Mouse (Mus musculus) liver, embryonic 14.5 days (tissue): ENCODE measurements around the gene Ube2r2. TPM values are rescaled to one million over a fixed set of nuclear protein-coding genes. Genes with fewer than 3 reads are reported as not detected.

Experiments used
- ATAC-seq: fragments of 200-750 bp; cut with Nextera tagmentation; 2 replicates; pipeline ENCODE4 v1.8.0; 2017; ENCODE audit warnings: moderate number of reproducible peaks, mild to moderate bottlenecking, moderate library complexity; ENCODE audit not compliant: insufficient read depth
- DNase-seq, 3 experiments: peaks; one replicate each; pipeline ENCODE4 v3.0.0-alpha.2; 2012 to 2013; ENCODE audit warnings: low read depth in 3 of 3, low spot score in 3 of 3
- H3K27ac ChIP-seq: fragments of 300-500 bp; sonication (generic); 2 replicates; pipeline ENCODE4 v1.5.1; 2014; ENCODE audit warnings: moderate library complexity, mild to moderate bottlenecking, control low read depth, inconsistent platforms
- H3K27me3 ChIP-seq: fragments of 300-500 bp; sonication (generic); 2 replicates; pipeline ENCODE4 v1.6.1; 2014; ENCODE audit warnings: mild to moderate bottlenecking, low read length, moderate library complexity; ENCODE audit not compliant: control insufficient read depth, insufficient read depth
- H3K36me3 ChIP-seq: fragments of 300-500 bp; sonication (generic); replicated peaks from 2 replicates; pipeline ENCODE4 v1.6.1; 2014; ENCODE audit warnings: low read depth; ENCODE audit not compliant: control insufficient read depth, insufficient read depth
- H3K4me1 ChIP-seq, 2 experiments: fragments of 200-500 bp in 1 of 2; fragments of 300-500 bp in 1 of 2; sonication (generic) in 1 of 2; replicated peaks; 2 replicates each; pipeline ENCODE4 v1.6.1; 2012 to 2014; ENCODE audit warnings: antibody characterized with exemption in 1 of 2, inconsistent platforms in 1 of 2, low read length in 1 of 2; ENCODE audit not compliant: control insufficient read depth in 2 of 2, insufficient read depth in 2 of 2
- H3K4me2 ChIP-seq: fragments of 300-500 bp; sonication (generic); 2 replicates; pipeline ENCODE4 v1.6.1; 2014; ENCODE audit warnings: low read depth, mild to moderate bottlenecking, control low read depth, moderate library complexity
- H3K4me3 ChIP-seq, 2 experiments: fragments of 200-500 bp in 1 of 2; fragments of 300-500 bp in 1 of 2; sonication (generic) in 1 of 2; 2 replicates each; pipeline ENCODE4 v1.5.1; 2012 to 2014; ENCODE audit warnings: low read depth in 2 of 2, low read length in 2 of 2, mild to moderate bottlenecking in 2 of 2, control low read depth in 1 of 2, inconsistent platforms in 1 of 2, moderate library complexity in 1 of 2; ENCODE audit not compliant: insufficient read depth in 1 of 2
- H3K9ac ChIP-seq: fragments of 300-500 bp; sonication (generic); replicated peaks from 2 replicates; pipeline ENCODE4 v1.6.1; 2014; ENCODE audit warnings: mild to moderate bottlenecking, control low read depth, moderate library complexity
- H3K9me3 ChIP-seq: fragments of 300-500 bp; sonication (generic); 2 replicates; pipeline ENCODE4 v1.6.1; 2016; ENCODE audit warnings: low read length, mixed read lengths; ENCODE audit not compliant: control insufficient read depth
- CTCF ChIP-seq: IDR thresholded peaks from 2 replicates; pipeline ENCODE4 v1.5.1; 2016; ENCODE audit warnings: antibody characterized with exemption, low read depth, control low read depth
- EP300 ChIP-seq: IDR thresholded peaks from 2 replicates; pipeline ENCODE4 v1.6.1; 2016; ENCODE audit warnings: antibody characterized with exemption, low read depth
- WGBS: fragments of 180-500 bp; shearing (Covaris S2); extraction: QIAGEN DNeasy Blood & Tissue Kit; methylation state at CpG from one replicate; pipeline ENCODE4 v1.1.7; 2014; ENCODE audit not compliant: insufficient replicate concordance; 5-methylcytosine and 5-hydroxymethylcytosine counted together
- polyA plus RNA-seq, 2 experiments: library from polyadenylated mRNA; depleted of rRNA in 1 of 2; stranded (reverse) in 1 of 2; unstranded in 1 of 2; fragments of >200 nt; fragmentation: Nextera tagmentation in 1 of 2; extraction: Ambion mirVana in 1 of 2; gene quantifications; 2 replicates each; pipeline versions ENCODE4 v1.2.1 to v1.2.3; 2012 to 2014

Gene Ube2r2
- polyA plus RNA-seq, 2 experiments, result 31.9 to 44.4 TPM

DNA sequence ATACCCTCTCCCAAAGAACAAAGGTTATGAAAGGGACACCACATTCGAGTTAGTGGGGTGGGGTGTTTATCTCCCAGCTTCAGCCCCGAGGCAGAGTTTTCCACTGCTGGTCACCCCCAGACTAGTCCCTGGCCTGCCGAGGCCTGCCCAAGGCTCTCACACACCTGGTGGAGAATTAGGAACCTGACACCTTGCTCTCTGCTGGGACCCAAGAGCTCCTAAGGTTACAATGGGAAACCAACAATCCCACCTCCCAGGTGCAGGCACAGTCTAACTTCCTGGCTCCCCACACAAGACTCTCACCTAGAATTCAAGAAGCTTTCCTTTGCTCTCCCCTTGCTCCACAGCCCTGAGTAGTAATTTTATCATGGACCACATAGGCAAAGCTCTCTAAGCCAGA is 18.7 kb upstream of the Ube2r2 start:
- peaks cover 17% of the 10 kb centered on the region for H3K36me3 ChIP-seq
- no peak for DNase-seq
- no peak overlapping the region for H3K4me2 ChIP-seq
- no peaks in the 10 kb centered on the region for H3K27me3 ChIP-seq
- H3K27ac ChIP-seq, result no peak overlapping the region
- no peak overlapping the region for H3K9ac ChIP-seq
- 68% methylated on average over 3 of the region's 3 CpGs for WGBS
- H3K9me3 ChIP-seq, result no peaks in the 10 kb centered on the region
- no peak overlapping the region for H3K4me3 ChIP-seq
- no peaks in the 10 kb centered on the region for H3K4me1 ChIP-seq
- TF ChIP-seq EP300 (no peak), CTCF (no peak)
- ATAC-seq, result no peak

GRCm38 (mm10) chr4:41118706-41119292 is 16.7 kb upstream of the Ube2r2 start:
- Histone ChIP-seq H3K4me2 (no peak overlapping the region), H3K27me3 (no peaks in the 10 kb centered on the region), H3K27ac (no peak overlapping the region), H3K9ac (no peak overlapping the region), H3K36me3 (peaks cover 17% of the 10 kb centered on the region), H3K4me1 (peaks cover 4 to 6% of the 10 kb centered on the region in 2 experiments; a peak in 3 of 4 replicates), H3K4me3 (no peak overlapping the region), H3K9me3 (no peaks in the 10 kb centered on the region)
- TF ChIP-seq EP300 (no peak), CTCF (peak; percentile 99)
- DNase-seq (no peak), ATAC-seq (peak; percentile 34; the same call in 1 of the 2 replicates)
- WGBS, result 65% methylated on average over 11 of the region's 11 CpGs

- H3K9me3 ChIP-seq, result no peaks in the 10 kb centered on the region
- H3K4me1 ChIP-seq, result peaks cover 4 to 6% of the 10 kb centered on the region in 2 experiments; a peak in 3 of 4 replicates
- TF ChIP-seq CTCF, result no peak
- no peak for TF ChIP-seq EP300
- under 1% methylated on average over 28 of the region's 29 CpGs for WGBS
- H3K4me3 ChIP-seq, result peak within 1 kb of the TSS; percentile 68 to 80
- peak within 1 kb of the TSS; percentile 27; the same call in 1 of the 2 replicates for H3K27ac ChIP-seq
- H3K27me3 ChIP-seq, result no peaks in the 10 kb centered on the region
- ATAC-seq (peak; percentile 99), DNase-seq (peak; percentile 99)
- peaks cover 2% of the 10 kb centered on the region for H3K36me3 ChIP-seq
- H3K9ac ChIP-seq, result peak within 1 kb of the TSS; percentile 57
- peak within 1 kb of the TSS; percentile 82 for H3K4me2 ChIP-seq
Measured at GRCm38 (mm10) chr4:41124180-41124951, 11.2 kb upstream of the Ube2r2 start, which contains the start of gene Nol6. TSS of gene Nol6 (minus strand) at chr4:41124455.

DNA sequence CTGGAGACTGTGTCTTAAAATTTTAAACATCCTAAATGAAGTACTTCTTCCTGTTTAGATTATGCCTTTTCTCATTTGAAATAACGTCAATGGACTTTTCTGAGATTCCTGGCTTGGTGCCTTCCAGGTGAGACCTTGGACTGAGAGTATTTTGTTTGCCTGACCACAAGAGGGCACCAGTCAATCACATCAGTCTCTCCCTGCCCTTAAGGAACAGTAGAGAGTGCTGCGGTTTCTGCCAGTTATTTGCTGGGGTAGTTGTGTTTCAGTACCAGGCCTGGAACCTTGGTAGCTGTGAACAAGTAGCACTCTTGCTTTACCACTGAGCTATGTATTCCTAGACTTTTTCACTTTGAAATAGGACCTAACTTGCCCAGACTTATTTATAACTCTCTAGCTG is 6.1 kb upstream of the Ube2r2 start:
- TF ChIP-seq CTCF (peak; percentile 94), EP300 (no peak)
- peak overlapping the region in 1 of 2 experiments; percentile 28; a peak in 2 of 4 replicates for H3K4me3 ChIP-seq
- peak; percentile 86 for ATAC-seq
- no peaks in the 10 kb centered on the region for H3K36me3 ChIP-seq
- DNase-seq, result peak; percentile 75 to 78 (median 78)
- H3K27me3 ChIP-seq, result no peaks in the 10 kb centered on the region
- peak overlapping the region; percentile 95 for H3K27ac ChIP-seq
- peak overlapping the region; percentile 74 for H3K4me2 ChIP-seq
- H3K9me3 ChIP-seq, result no peaks in the 10 kb centered on the region
- WGBS, result 2% methylated on average over 2 of the region's 2 CpGs
- H3K9ac ChIP-seq, result peak overlapping the region; percentile 65
- peaks cover 39 to 43% of the 10 kb centered on the region in 2 experiments for H3K4me1 ChIP-seq

DNA sequence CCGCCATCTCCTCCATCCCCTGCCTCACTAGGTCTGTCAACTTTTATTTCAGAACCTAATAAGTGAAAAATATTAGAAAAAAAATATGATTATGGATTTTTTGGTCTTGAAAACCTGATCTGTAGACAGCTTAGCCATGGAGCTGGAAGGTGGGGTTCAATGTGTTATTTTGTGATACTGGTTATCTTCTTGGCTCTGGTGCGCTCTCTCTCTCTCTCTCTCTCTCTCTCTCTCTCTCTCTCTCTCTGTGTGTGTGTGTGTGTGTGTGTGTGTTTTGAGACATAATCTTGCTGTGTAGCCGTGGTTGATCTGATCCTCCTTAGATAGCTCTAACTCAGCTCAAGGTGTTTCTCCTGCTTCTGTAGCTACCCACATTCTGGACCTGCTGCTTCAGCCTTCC is 5.7 kb upstream of the Ube2r2 start:
- no peaks in the 10 kb centered on the region for H3K36me3 ChIP-seq
- ATAC-seq (peak; percentile 92), DNase-seq (peak; percentile 81 to 83 (median 83))
- TF ChIP-seq EP300 (peak; percentile 94), CTCF (no peak)
- peak overlapping the region; percentile 74 for H3K4me2 ChIP-seq
- H3K4me1 ChIP-seq, result peaks cover 43 to 45% of the 10 kb centered on the region in 2 experiments
- H3K4me3 ChIP-seq, result peak overlapping the region in 1 of 2 experiments; percentile 28; a peak in 2 of 4 replicates
- peak overlapping the region; percentile 65 for H3K9ac ChIP-seq
- H3K27ac ChIP-seq, result peak overlapping the region; percentile 95
- no peaks in the 10 kb centered on the region for H3K9me3 ChIP-seq
- whole genome bisulfite sequencing, result 35% methylated on average over 3 of the region's 3 CpGs
- no peaks in the 10 kb centered on the region for H3K27me3 ChIP-seq
